Mouse (Mus musculus) cortical plate, adult 2 months (tissue): ENCODE measurements around the gene Camkmt.

Experiments used
- CTCF ChIP-seq: fragments of 200-500 bp; IDR thresholded peaks from 2 replicates; pipeline ENCODE4 v1.5.1; 2011; ENCODE audit warnings: mild to moderate bottlenecking, control low read depth, low read length; ENCODE audit not compliant: insufficient read depth; ENCODE audit errors: extremely low read depth
- POLR2A ChIP-seq: fragments of 200-500 bp; IDR thresholded peaks from 2 replicates; pipeline ENCODE4 v1.6.1; 2011; ENCODE audit warnings: mild to moderate bottlenecking, low read length, control low read depth; ENCODE audit not compliant: insufficient read depth; ENCODE audit errors: extremely low read depth

GRCm38 (mm10) chr17:85044466-85044865, 45.9 kb upstream of the Camkmt start:
- no peak for TF ChIP-seq POLR2A
- no peak for TF ChIP-seq CTCF
